Mouse (Mus musculus): ENCODE measurements around the gene Bsx. TPM values are rescaled to one million over a fixed set of nuclear protein-coding genes. Genes with fewer than 3 reads are reported as not detected.

Gene Bsx
- polyA plus RNA-seq (2012; ENCODE audit: low replicate concordance) = 0.04 TPM in 1 of 2 replicates, not detected in the other

GRCm38 (mm10) chr9:40873556-40874470 lies at the start of gene Bsx:
TSS of gene Bsx (plus strand) at chr9:40874127.

Other genes with a start within 250 kb of the Bsx start
- not detected in 2 replicates for gene Gm21915, start 203.5 kb upstream of the Bsx start, polyA plus RNA-seq (2012; ENCODE audit: low replicate concordance)
- 0.09 and 0.45 TPM in 2 replicates for gene Clmp, start 188.2 kb upstream of the Bsx start, polyA plus RNA-seq (2012; ENCODE audit: low replicate concordance)
- gene Hspa8, start 73.1 kb upstream of the Bsx start, polyA plus RNA-seq (2012; ENCODE audit: low replicate concordance) = 158 and 295 TPM in 2 replicates
- 1.4 and 4.6 TPM in 2 replicates for gene Jhy, start 90.0 kb downstream of the Bsx start, polyA plus RNA-seq (2012; ENCODE audit: low replicate concordance)
- gene Crtam, start 130.5 kb downstream of the Bsx start, polyA plus RNA-seq (2012; ENCODE audit: low replicate concordance) = 0.33 and 0.55 TPM in 2 replicates